Mouse (Mus musculus): ENCODE data around the gene Gm14214.

DNA sequence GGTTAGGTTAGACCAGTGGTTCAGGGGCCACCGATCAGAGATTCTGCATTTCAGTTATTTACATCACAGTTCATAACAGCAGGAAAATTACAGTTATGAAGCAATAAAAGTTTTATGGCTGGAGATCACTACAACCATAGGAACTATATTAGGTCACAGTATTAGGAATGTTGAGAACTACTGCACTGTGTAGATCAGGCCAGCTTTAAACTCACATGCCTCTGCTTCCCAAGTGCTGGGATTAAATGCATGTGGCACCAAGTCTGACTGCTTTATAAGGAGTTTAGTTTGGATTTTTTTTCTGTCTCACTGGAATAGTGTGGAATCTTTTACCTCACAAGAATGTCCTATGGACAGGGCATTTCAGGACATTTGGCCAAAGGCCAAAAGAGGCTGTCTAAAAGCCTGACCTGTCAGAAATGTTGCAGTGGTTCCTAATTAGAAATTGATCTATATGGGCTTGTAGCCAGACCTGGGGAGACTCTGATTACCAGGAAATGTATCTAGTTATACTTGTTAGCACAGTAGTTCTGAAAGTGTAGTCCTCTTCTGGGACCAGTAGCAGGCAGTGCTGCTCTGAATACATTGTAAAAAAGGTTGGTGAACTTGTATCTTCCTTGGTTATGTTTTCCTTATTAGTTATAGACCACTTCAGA lies 39.4 kb upstream of the Gm14214 start:
- TF ChIP-seq CTCF (IDR thresholded peaks at IDR 0.05; ENCODE audit: low read depth) (peak; percentile 57), EP300 (optimal IDR thresholded peaks at IDR 0.05) (no peak)

All from stomach, postnatal 0 days (tissue).